Mouse (Mus musculus) gastrocnemius, postnatal 36 days (tissue): ENCODE measurements around the gene Kdm2a. TPM values are rescaled to one million over a fixed set of nuclear protein-coding genes. Genes with fewer than 3 reads are reported as not detected.
"Not testable (repeated sequence)": the region's sequence is repeated elsewhere in the genome, so short reads cannot be mapped to it uniquely, and the experiment has no call there.

Source experiments
- DNase-seq, 2 experiments: peaks; one replicate each; pipeline ENCODE4 v3.0.0; 2022
- intact Hi-C: fragments of 180-260 bp; cut with DNase I; formaldehyde crosslinking; loops from one replicate; pipeline ENCODE4 v1.15.1; 2025
- total RNA-seq, 2 experiments: library from RNA; stranded (reverse); gene quantifications; 2 replicates each; pipeline ENCODE4 v1.2.3; 2021

The Kdm2a gene
- total RNA-seq, 2 experiments from 2014 or later = 26.5 to 32.2 TPM

DNA sequence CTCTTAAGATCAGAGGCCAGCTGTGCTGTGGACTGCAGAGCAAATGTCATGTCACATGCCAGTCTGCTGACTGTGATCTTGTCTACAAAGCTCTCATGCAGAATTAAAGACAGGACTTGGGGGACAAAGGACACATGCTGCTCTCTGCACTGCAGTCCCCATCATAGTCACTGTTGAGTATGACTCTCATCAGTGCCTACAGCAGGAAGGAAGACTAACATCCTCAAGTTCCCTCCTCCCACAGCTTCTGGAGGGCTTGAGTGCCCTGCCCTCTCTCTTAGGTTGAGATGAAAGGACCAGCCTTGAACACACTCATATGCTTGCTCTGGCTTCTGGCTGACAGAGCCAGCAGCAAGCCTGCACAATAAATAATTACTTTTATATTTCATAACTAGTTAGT, 19.6 kb upstream of the Kdm2a start:
- no peak for DNase-seq
- intact Hi-C loops = loop anchor here (2.0 to 10.0 kb wide), 2 partner anchors 79 to 153 kb away; partner anchors contain the start of gene Ssh3

DNA sequence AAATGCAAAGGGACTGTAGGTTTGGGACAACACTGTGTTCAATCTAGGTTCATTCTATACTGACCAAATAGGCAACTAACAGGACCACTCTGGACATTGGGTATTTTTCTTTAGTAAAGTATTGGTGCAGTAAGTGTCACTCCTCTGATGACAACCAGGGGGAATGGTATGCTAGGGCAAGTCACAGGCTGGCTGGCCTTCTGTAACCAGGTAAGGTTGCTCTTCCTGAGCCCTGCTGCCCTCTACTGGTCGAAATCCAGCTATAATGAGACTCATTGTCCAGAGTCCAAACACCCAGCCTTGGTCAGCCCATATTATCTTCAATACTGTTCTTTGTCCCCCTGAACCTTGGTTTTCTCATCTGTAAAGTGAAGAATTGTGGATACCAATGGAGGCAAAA, 19.1 kb upstream of the Kdm2a start:
- intact Hi-C loops = loop anchor here (10.0 kb wide), 1 partner anchor 152 kb away; the partner anchor contains the start of gene Ssh3
- peak in 1 of 2 experiments; percentile 60 for DNase-seq

DNA sequence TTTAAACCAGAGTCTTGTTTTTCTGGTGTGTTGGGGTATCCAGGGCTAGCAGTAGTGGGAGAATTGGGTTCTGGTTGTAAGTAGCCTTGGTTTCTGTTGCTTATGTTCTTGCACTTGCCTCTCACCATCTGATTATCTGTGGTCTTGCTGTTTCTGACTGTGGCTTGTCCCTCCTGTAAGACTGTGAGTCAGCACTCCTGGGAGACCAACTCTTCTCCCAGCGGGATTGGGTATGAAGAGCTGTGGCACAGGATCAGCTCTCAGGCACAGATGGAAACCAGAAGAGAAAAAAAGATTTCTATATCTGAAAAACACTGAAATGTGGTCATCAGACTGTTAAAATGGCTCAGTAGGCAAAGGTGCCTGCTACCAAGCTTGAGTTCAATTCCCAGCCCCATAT, 16.5 kb upstream of the Kdm2a start:
- intact Hi-C loops = loop anchor here (10.0 kb wide), 1 partner anchor 150 kb away; the partner anchor contains the start of gene Ssh3
- no peak for DNase-seq

DNA sequence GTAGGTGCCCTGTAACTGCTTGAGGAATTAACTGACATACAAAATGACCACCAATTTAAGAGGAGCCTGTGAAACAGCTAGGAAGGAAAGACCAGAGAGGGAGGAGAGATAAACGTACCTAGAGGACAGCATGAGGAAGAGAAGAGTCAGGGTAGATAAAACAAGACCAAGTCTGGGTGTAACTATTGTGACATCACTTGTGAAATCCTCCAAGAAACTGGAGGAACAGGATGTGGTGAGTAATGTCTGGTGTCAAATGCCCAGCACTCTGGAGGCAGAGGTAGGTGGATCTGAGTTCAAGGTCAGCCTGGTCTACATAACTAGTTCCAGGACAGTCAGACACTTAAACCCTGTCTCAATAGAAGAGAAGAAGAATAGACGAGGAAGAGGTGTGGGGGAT, 11.0 kb upstream of the Kdm2a start:
- intact Hi-C loops = no loop called here
- DNase-seq = no peak

DNA sequence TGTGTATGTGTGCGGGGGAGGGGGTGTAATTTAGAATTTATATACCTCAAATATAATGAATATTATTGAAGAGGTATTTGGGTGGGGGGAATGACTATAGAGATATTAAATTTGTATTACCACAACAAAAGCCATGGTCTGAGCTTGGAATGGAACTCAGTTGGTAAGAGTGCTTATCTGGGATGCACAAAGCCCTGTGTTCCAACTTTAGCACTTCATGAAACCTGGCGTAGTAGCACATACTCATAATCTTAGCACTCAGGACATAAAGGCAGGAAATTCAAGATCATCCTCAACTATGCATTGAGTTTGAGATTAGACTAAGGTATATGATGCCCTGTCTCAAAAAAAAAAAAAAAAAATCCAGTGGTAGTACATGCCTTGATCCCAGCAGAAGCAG, 6.8 kb upstream of the Kdm2a start:
- no peak for DNase-seq
- intact Hi-C loops = no loop called here

DNA sequence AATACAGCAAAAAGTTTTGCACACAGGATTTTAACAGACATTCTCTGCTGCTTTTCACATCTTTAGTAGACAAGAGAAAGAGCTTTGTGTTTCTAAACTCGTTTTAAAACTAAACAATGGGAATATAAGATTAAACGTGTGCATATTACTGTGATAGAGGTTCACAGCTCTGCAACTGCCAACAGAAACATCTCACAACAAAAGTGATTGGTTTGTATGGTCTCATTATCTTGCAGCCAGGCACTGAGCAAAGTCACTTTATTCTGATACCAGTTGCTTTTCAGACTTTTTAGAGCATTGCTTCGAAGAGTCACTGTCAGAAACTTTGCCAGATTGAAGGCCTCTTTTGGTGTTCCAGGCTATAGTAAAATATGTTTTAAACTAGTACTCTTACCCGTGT, 874 bp upstream of the Kdm2a start:
- no peak for DNase-seq
- intact Hi-C loops = no loop called here

DNA sequence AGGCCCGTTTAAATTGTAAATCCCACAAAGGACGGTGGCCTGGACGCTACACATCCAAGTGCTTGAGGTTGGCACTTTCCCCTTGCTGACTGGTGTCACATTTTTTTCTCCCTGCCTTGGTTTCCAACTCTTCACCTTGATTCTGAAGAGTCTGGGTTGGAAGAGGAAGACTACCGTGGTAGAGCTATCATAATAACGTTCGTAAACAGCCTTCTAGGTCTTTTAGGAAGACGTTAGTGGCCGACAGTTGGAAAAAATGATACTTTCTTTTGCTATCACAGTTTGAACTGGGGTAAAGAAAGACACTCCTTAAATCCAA, 504 bp upstream of the Kdm2a start:
- intact Hi-C loops = no loop called here
- no peak for DNase-seq

DNA sequence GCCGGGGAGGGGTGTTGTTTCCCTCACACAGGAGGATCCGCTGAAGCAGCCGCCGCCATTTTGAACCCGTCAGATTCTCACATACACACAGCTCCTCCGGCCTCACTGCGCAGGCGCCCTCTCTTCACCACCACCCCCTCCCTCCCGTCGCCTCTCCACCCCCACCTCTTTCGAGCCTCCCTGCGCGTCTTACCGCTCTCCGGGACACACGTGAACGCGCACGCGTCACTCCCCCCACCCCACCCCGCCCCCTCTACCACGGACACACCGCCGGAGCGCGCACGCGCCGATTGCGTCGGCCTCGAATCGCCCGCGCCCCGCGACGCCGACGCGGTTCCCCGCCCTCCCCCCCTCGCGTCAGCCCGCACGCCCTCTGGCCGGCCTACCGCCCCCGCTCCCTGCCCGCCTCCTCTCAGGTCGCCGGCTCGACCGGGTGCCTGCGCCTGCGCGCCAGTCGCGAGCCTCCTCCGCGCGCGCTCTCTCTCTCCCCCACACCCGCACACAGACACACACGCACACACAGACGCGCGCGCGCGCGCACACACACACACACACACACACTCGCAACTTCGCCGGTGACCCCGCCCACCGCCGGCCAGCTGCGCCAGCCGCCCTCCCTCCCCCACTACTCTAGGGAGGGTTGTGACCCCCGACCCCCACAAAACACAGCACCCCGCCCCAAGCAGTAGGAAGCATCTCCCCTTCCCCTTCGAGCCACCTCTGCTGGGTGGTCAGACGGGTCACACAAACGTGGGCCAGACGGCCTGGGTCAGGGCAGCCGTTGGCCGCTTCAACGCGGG, 887 bp downstream of the Kdm2a start:
- peak; percentile 92 to 95 for DNase-seq
- intact Hi-C loops = no loop called here

DNA sequence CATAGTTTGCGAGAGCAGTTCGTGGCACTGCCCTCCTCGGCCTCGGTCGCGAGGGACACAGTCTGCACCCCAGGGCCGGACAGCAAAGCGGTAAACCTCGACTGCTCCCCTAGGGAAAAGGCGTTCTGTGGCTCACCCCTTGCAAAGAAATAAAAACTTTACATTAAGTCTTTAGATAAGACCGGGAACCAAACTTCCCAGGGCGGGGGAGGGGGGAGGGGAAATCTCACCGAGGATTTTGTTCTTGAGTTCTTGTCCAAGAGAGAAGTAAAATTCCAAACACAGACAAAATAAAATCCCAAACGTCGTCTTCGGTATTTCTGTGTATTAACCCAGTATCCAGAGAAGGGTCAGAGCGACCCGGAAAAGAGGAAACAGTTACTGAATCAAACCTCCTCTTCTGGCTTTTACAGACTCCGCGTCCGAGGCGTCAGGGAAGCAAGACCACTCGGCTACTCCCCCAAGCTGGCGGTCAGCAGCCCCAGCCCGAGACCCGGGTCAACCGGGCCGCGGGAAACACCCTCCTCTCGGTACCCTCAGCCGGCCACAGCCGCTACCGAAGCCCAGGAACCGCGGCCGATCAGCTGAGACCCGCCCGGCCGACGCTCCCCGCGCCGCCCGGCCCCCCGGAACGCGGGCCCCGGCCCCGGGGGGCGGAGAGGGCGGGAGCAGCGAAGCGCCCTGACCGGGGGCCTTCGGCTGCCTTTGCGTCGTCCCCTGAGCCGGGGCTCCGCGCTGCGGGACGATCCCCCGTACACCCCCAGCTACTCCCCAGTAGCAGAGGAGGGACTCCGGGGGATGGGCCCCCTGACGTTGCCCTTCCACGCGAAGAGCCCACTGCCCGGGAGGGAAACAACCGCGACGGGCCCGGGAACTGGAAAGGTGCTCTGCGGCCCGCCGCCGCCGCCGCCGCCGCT, 1.7 kb downstream of the Kdm2a start:
- intact Hi-C loops = no loop called here
- peak; percentile 17 to 24 for DNase-seq

DNA sequence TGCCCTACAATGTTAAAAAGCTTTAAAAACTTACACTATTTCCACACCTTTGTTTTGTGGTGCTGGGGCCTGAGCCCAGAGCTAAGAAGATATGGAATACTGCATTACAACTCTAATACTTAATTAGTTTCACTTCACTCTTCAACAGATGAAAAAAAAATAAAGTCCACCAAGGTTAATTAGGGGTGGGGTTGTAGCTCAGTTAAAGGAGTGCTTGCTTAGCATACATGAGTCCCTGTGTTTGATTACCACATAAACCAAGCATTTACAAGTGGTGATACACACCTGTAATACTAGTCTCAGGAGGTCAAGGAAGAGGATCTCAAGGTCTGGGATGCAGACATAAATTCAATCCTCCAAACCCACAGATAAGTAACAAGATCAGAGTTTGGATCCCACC, 10.8 kb downstream of the Kdm2a start:
- DNase-seq = no peak
- intact Hi-C loops = no loop called here

DNA sequence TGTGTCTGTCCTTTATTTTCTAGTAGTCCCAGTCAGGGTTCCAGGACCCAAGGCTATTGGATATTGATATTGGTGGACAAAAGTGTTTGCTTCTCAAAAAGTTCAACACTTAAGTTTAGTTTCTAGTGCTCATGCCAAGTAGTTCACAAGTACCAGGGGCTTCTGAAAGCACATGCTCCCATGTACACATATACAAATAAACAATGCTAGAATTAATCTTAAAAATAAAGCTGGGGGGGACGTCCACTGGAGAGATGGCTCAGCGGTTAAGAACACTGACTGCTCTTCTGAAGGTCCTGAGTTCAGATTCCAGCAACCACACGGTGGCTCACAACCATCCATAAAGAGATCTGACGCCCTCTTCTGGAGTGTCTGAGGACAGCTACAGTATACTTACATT, 13.1 kb downstream of the Kdm2a start:
- intact Hi-C loops = no loop called here
- no peak for DNase-seq

DNA sequence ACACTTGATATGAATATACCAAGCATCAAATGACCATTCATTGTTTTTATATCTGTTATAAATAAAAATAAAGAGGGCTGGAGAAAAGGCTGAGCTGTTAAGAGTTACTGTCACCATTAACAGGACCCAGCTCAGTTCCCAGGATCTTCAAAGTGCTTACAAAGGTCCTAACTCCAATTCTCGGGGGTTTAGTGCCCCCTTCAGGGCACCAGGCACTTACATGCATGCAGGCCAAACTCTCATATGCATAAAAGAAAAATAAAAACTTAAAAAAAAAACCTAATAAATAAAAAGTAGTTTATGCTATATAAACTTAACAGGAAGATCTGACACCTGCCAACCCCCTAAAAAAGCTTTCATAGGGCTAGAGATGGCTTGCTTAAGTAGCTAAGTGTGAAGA, 13.8 kb downstream of the Kdm2a start:
- DNase-seq = no peak
- intact Hi-C loops = no loop called here

DNA sequence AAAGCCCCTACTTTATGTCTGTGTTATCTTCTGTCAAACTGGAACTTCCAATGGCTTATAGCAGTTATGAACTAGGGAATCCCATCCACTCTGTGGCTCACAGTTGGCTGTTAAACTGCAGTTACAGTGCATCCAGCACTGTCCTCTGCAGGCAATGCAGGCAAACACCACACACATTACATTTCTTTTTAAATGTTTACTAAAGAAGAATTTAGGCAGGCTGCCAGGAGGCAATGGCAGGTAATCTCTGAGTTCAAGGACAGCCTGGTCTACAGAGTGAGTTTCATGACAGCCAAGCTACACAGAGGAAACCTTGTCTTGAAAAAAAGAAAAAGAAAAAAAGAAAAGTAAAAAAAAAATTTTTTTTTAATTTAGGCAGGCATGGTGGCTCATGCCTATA, 14.8 kb downstream of the Kdm2a start:
- DNase-seq = no peak
- intact Hi-C loops = no loop called here

DNA sequence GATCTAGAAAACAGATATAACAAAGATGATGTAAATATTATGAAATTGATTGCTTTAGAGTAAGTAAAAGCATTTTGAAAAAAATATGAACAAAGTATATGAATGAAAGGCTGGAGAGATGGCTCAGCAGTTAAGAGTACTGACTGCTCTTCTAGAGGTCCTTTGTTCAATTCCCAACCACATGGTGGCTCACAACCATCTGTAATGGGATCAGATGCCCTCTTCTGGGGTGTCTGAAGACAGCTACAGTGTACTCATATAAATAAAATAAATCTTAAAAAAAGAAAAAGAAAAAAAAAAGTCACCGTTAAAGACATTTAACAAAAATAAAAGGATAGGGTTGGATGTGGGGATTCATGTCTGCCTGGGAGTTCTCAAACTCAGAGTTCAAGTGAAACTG, 15.8 kb downstream of the Kdm2a start:
- DNase-seq, intact Hi-C loops: not testable (repeated sequence)

DNA sequence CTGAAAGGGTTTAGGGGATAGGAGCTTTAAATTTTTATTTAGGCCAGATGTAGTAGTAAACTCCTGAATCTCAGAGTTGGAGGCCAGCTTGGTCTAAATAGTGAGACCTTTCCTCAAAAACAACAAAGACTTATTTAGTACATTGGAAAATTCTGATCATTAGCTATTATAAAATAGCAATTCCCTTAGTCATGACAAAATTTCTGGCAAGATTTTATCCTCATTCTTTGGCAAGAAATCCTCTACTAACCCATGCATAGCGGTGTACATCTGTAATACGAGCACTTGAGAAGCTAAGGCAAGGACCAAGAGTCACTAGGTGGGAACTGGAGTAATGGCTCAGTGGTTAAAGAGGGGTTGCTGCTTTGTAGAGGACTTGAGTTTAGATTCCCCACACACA, 27.4 kb downstream of the Kdm2a start:
- intact Hi-C loops = no loop called here

DNA sequence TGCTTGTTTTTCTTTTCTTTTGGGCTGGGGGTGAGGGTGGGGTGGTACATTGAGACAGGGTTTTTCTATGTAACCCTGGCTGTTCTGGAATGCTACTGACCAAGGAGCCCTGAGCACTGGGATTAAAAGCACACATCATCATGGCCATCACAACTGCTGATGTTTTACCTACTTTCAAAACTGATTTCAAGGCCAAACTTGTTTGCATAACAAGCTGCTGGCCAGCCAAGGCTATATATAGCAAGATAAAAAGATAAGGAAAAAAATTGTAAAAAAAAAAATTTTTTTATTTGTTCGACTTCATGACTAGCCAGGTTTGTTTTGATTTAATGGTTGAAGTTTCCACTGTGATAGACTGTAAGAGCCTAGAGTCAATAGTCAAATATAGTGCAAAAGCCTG, 27.8 kb downstream of the Kdm2a start:
- DNase-seq = no peak
- intact Hi-C loops = no loop called here

More for the DNA sequence above, 27.4 kb downstream of the Kdm2a start:
- no peak for DNase-seq

DNA sequence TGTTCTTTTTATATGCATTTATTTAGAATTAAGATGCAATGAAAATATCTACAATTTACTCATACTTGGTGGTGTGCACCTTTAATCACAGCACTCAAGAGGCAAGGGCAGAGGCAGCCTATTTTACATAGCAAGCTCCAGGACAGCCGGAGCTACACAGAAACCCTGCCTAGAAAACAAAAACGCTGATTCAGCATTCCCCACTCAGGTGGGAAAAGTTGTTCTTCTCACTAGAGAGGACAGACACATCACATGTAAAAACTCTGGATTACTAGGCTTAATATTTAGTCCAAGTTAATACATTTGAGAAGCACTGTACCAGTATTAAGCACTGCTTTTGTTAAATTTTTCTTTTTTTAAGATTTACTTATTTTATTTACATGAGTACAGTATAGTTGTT, 48.6 kb downstream of the Kdm2a start:
- intact Hi-C loops = no loop called here
- no peak for DNase-seq

DNA sequence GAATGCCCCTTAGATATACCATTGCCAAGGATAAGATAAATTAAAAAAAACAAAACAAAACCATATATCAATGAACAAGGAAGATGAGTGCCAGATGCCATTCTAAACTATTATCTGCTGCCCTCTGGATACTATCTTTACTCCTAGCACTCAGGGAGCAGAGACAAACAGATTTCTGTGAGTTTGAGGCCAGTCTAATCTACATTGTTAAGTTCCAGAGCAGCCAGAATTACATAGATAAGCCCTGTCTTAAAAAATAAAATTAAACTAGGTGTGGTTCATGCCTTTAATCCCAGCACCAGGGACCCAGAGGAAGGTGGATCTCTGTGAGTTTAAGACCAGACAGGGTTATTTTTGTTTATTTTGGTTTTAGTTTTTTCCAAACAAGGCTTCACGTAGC, 51.6 kb downstream of the Kdm2a start:
- intact Hi-C loops = no loop called here

DNA sequence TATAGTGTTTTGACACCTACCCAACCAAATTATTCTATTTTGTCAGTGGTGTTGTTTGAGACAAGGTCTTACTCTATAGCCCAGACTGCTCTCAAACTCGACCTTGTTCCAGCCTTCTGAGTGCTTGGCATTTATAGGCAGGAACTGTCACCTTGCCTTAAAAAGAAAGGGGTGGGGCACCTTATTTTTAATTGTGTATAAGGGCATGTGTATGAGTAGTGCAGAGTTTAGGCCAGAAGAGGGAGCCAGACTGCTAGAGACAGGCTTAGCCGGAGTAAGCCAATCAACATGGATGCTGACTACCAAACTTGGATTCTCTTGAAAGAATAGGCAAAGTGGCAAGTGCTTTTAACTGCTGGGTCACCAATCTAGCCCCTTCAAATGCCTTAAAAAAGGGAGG, 59.9 kb downstream of the Kdm2a start:
- intact Hi-C loops = loop anchor here (2.0 kb wide), 1 partner anchor 81 kb away; no protein-coding TSS in a partner anchor
- DNase-seq = peak in 1 of 2 experiments; percentile 42

More for the DNA sequence above, 51.6 kb downstream of the Kdm2a start:
- no peak for DNase-seq

DNA sequence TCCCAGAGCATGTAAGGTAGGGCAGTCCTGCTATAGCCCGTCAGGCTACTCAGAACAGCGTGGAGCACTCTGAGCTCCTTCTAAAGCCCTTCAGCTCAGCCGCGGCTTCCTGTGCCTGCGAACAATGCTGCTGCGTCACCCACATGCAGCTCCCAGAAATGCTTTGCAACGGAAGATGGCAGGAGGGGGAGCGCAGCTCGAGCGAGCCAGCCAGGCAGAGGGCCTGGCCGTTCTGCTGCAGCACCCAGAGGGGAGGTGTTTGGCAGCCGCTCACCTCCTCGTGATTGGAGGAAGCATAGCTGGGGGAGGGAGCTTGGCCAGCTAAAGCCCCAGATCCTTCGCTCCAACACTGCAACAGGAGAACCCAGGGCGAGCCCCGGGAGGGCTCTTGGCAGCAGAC, 64.3 kb downstream of the Kdm2a start:
- intact Hi-C loops = no loop called here

DNA sequence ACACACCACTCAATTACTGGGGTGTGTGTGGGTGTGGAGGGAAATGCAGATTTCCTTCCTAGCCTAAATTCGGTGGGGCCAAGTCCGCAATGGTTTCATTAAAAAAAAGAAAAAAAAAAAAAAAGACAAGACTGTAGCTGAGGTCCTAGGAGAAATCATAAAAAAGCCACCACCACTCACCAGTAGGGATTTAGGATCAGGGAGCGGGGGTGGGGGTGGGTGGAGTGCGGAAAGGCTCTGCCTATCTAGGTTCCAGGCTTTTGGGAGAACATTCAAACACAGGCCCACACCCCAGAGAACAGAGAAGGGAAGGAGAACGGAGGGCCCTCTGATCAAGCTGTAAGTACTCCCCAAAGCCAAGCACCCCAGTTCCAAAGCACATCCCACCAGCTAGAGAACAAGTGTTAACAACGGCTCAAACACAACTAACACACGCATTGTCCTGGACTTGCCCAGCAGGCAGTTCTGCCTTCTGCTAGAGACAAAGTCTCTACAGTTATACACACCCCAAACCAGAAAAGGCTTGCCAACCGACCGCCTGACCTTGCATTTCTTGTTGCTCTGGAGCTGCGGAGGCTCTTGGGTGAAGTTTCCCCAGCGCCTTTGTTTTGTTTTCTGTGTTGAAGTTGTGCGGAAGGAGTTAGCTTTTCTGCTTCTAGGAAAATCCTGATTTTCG, 64.8 kb downstream of the Kdm2a start:
- peak in 1 of 2 experiments; percentile 35 for DNase-seq
- intact Hi-C loops = no loop called here

More for the DNA sequence above, 64.3 kb downstream of the Kdm2a start:
- peak; percentile 92 to 97 for DNase-seq
